Mouse (Mus musculus) right cerebral cortex, adult 2 months (tissue): ENCODE results near the gene Zfp949.
"Not testable (repeated sequence)": the region's sequence is repeated elsewhere in the genome, so short reads cannot be mapped to it uniquely, and the experiment has no call there.

Source experiments
- DNase-seq, 2 experiments: peaks; one replicate each; pipeline ENCODE4 v3.0.0; 2021 to 2022; ENCODE audit warnings: low spot score in 2 of 2

Gene Zfp949

DNA sequence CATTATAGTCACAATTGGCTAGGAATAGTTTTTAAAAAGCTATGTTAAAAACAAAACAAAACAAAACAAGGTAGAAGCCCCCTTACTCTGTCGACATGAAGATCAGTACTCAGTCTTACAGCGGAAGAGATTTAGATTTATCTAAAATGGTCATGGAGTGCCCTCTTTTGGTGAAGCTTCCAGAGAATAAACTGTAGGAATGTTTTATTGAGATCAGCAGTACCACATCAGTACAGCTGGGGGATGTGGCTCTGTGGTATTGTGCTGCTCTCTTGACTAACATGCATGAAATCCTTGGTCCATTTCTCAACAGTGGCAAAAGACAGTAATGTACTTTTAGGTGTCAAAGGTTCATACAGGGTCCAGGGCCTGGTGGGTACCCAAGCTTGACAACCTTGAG is 5.0 kb upstream of the Zfp949 start:
- DNase-seq, result peak; percentile 8 to 30

DNA sequence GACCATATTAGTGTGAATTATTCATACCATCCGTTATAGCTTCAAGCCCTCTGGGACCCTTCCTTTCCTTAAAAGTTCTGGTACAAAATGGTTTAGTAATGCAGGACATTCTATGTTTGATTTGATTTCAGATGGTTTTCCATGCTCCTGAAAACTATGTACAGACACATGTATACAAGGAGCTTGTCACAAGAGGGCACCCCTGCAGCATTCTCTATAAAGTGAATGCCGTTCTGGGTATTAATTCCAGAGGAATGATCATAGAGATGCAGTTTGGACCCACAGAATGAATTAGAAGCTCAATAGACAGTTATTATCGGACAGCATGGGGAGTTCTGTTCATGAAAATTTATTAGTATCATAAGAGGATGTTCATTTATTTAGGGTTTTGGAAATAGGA is 2.3 kb upstream of the Zfp949 start:
- peak in 1 of 2 experiments; percentile 11 for DNase-seq

GRCm38 (mm10) chr9:88546166-88546565 is 1.7 kb upstream of the Zfp949 start:
- peak in 1 of 2 experiments; percentile 54 for DNase-seq

DNA sequence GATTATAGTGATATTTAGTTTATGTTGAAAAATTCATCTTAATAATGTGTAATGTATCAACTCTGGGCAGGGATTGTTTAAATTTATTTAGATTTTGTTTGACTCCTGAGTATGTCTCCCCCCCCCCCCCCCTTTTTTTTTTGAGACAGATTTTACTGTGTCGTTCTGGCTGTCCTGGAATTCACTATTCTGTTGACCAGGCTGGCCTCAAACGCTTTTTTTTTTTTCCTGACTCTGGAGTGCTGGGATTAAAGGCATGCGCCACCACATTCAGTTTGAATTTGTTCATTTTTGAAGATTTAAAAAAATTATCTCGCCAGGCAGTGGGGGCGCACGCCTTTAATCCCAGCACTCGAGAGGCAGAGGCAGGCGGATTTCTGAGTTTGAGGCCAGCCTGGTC is 1.2 kb upstream of the Zfp949 start:
- no peak for DNase-seq

DNA sequence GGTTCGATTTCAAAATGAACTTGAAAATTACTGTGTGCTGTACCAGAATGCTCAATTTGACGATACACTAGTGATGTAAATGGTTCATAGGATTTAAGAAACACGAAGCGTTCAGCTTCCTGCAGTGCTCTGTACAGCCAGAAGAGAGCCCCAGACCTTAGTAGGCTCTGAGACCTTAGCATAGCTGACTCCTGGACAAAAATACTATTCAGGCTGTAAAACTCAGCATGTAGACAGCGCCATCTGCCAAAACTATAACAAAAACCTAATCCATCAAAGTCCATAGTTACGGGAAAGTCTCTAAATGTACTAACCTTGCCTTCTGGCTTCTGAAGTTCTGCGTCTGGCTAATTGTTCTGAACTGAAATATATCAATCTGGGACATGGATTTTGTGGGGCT is 550 bp upstream of the Zfp949 start:
- DNase-seq, result peak; percentile 26

GRCm38 (mm10) chr9:88548614-88548945 is 760 bp downstream of the Zfp949 start:
- no peak for DNase-seq

DNA sequence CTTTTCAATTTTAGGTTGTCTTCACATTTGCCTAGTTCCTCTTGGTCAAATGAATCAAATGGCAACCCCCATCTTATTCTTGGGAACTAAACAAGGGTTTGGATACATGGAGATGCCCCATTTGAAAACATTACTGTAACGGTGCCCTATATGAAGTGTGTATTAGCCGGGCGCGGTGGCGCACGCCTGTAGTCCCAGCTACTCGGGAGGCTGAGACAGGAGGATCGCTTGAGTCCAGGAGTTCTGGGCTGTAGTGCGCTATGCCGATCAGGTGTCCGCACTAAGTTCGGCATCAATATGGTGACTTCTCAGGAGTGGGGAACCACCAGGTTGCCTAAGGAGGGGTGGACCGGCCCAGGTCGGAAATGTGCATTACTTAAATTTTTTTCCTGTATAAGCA is 5.3 kb downstream of the Zfp949 start:
- DNase-seq, result no peak

DNA sequence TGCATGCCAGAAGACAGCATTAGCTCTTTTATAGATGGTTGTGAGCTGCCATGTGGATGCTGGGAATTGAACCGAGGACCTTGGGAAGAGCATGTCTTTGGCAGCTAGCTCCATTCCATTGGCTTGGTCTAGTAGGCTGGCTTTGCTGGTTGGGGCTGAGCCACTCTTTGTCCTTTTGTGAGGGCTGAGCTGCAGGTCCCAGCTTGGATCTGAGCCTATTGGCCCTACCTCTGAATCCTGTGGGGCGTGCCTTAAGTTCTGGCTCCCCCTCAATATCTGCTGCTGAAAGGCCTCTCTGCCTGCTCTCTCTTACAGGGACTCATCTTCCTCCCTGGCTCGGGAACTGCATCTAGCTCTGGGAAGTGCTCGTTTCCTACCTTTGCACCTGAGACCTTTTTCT is 10.3 kb downstream of the Zfp949 start:
- no peak for DNase-seq

DNA sequence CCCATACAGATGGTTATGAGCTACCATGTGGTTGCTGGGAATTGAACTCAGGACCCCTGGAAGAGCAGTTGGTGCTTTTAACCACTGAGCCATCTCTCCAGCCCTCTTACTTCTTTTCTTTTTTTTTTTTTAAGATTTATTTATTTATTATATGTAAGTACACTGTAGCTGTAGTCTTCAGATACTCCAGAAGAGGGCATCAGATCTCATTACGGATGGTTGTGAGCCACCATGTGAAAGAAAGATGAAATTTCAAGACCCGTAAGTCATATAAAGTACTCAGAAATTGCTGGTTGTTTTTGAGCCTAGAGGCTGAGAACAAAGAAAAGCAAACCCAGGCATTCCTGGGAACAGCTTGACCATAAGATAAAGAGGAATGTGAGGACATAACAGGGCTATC is 13.7 kb downstream of the Zfp949 start:
- DNase-seq, result not testable (repeated sequence)

GRCm38 (mm10) chr9:88570471-88570870 is 22.7 kb downstream of the Zfp949 start:
- DNase-seq, result not testable (repeated sequence)

DNA sequence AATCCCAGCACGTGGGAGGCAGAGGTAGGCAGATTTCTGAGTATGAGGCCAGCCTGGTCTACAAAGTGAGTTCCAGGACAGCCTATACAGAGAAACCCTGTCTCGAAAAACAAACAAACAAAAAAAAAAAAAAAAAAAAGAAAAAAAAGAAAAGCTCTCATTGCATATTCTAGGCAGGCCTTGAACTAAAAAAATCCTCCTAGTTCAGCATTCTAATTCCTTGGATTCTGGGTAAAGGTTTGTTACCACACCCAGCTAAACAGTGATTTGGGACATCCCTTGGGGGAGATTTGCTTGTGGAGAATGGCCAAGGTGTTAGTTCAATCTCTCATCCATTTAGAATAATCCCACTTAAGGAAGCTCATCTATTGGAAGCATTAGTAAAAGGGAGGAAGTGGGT is 32.8 kb downstream of the Zfp949 start, which contains the start of gene Trim43a:
Trim43a (plus strand) TSS at position 301 of the 400 bp plus-strand sequence.
- DNase-seq, result not testable (repeated sequence)

- DNase-seq, result not testable (repeated sequence)
These were observed 45.9 kb downstream of the Zfp949 start for GRCm38 (mm10) chr9:88593708-88594107.

- peak; percentile 98 for DNase-seq
These were observed 51.7 kb downstream of the Zfp949 start for GRCm38 (mm10) chr9:88599206-88600162.
